15 mouse cellular contexts compared by ENCODE assay signal in the genomic region with DNA sequence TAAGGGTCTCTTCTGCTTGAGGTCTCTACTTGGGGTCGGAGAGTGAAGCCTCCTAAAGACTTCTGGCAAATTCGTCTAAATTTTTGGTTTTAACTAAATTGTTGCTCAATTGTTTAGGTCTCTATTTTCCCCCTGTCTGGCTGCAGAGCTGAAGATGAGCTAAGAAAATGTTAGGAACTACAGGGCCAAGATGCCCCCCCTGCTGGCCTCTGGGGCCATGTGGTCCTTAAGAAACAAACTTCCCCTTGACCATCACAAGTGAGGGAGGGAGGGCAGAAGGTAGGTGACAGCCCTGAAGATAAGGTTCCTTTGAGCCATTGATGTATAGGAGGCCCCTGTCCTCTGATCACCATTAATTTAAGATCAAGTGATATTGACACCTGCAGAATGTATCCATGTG.
"Had no signal": no experiment of that assay in that cellular context is flagged by ENCODE, and none has a peak within 500 bp of the region (broad histone marks: within the 10 kb centered on the region; RNA-seq: fewer than 3 reads in every experiment).

No protein-coding gene starts in this region.

- H3K36me3 ChIP-seq: neural tube, embryonic 15.5 days; stomach, embryonic 15.5 days had no signal

- H3K9ac ChIP-seq: neural tube, embryonic 15.5 days; stomach, embryonic 15.5 days had no signal

- DNase-seq: retina, postnatal 1 day; right cerebral cortex, adult 18-20 months; right cerebral cortex, postnatal 14 days; right cerebral cortex, postnatal 25 days; right cerebral cortex, postnatal 4 days; spleen, adult 18-20 months; thymus, adult 18-20 months; thymus, adult 2 months; thymus, postnatal 14 days; thymus, postnatal 25 days; thymus, postnatal 36 days; thymus, postnatal 4 days had no signal

- H3K4me1 ChIP-seq: stomach, embryonic 15.5 days had no signal

- H3K27ac ChIP-seq: neural tube, embryonic 15.5 days; stomach, embryonic 15.5 days; stomach, postnatal 0 days had no signal

- H3K9me3 ChIP-seq: neural tube, embryonic 15.5 days; stomach, embryonic 15.5 days had no signal

- H3K4me3 ChIP-seq: neural tube, embryonic 15.5 days; stomach, embryonic 15.5 days had no signal

- H3K4me2 ChIP-seq: neural tube, embryonic 15.5 days; stomach, embryonic 15.5 days had no signal

- H3K27me3 ChIP-seq: neural tube, embryonic 15.5 days; stomach, embryonic 15.5 days had no signal
